Mouse (Mus musculus) embryo, embryonic 10 days (tissue): ENCODE data around the gene Srsf3.
"Not testable (repeated sequence)": the region's sequence is repeated elsewhere in the genome, so short reads cannot be mapped to it uniquely, and the experiment has no call there.

Experiments
- DNase-seq: peaks from one replicate; pipeline ENCODE4 v3.0.0-alpha.2; 2015; ENCODE audit warnings: low spot score

The Srsf3 gene

DNA sequence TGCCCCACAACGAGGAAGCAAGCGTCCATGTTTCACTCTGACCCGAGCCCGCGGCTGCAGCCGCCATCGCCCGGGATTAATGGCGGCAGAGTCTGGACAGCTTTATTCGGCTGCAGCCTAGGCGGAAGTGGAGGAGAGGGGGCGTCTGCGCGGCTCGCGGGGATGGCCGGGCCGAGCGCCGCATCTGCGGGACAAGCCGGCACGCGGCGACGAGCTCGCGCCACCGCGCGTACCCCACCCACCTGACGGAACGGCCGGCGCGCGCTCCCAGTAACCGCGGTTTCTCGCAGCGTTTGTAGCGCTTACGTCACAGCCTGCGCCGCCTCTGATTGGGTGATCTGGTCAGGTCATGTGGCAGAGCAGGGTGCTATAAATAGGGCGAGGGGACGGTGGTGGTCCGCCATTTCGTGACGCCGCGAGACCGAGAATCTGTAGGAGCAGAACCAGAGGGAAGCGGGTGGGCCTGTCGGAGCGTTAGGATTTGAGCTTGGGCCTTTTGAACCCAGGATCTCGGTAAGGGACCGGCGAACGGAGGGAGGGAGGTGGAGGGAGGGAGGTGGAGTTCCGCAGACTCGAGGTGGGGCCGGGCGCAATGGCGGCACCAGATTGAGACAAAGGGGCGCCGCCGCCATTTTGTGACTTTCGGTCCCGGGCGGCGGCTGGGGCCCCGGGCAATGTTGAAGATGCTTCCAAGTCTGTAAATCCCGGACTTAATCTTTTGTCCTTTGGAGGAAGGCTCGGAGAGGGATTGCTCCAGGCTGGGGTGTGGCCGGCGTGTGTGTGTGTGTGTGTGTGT, at the start of gene Srsf3:
Gene Srsf3 (plus strand): TSS at position 355 of the 796 bp plus-strand sequence.
- DNase-seq = peak; percentile 100

DNA sequence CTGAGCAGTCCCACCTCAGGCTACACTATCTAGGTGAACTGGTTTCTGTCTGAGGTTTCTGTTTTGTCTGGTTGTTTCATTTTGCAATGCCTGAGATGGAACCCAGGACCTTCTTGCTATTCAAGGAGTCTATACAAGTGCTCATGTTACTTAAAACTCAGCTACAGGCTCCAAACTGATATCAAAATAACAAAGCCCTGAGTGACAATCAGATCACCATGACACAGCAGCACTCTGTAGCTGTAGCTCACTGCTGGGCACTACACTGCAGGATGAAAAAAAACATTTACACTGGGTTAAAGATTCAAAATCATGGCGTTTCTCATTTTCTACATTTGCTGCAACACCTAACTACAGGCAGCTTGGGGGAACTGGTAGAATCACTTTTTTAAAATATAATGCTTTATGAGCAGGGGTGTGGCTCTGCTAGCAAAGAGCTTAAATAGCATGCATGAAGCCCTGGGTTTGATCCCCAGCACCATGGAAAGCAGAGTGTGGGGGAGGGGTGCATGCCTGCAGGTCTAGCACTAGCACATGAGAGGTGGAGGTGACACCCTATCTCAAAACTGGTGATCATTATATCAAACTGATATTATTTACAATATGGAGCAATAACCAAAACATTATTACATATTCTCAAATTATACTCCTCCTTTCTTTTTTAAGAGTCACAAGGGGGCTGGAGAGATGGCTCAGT, 47.6 kb upstream of the Srsf3 start:
- no peak for DNase-seq

DNA sequence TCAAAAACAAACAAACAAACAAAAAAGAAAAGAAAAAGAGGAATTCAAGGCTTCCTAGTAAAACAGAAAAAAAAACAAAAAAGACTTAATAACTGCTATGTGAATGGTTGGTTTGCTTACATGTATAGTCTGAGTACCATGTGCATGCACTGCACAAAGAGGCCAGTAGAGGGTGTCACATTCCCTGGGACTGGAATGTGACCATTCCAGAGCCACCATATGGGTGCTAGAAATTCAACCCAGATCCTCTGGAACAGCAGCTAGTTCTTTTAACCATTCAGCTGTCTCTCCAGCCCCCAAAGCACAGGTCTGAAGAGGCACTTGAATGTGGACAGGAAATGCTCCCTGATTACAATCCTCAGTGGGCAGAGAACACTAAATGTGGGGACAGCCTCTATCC, 45.6 kb upstream of the Srsf3 start:
- peak; percentile 43 for DNase-seq

DNA sequence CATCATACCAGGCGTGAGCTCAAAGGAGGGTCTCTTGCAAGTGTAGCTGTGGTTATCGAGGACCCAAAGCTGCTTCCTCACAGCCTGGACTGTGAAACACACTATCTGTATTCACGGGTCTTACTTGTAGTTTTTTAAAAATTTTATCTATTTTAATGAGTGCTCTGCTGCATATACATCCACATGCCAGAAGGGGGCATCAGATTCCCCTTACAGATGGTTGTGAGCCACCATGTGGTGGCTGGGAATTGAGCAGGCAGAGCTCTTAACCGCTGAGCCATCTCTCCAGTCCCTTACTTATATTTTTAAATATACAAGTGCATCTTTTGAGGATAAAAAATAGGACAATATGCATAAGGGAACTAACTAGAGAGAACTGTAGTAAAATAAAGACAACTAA, 44.7 kb upstream of the Srsf3 start:
- DNase-seq = peak; percentile 77

DNA sequence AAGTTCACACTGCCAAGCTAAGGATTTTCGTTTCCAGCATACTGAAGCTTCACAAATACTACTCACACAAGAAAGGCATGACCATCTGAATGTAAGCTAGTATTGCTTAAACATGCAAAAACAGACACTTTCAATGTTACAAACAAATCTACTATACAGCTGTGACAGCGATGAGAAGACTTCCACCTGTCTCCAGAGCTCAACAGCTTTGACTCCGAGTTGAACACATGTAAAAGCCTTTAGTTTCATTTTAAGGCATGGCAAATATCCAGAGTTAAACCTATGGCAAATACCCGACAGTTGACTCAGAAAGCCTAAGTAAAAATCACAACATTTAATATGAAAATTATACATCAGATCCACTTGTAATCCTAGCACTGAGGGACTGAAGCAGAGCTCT, 44.1 kb upstream of the Srsf3 start:
- DNase-seq = no peak

DNA sequence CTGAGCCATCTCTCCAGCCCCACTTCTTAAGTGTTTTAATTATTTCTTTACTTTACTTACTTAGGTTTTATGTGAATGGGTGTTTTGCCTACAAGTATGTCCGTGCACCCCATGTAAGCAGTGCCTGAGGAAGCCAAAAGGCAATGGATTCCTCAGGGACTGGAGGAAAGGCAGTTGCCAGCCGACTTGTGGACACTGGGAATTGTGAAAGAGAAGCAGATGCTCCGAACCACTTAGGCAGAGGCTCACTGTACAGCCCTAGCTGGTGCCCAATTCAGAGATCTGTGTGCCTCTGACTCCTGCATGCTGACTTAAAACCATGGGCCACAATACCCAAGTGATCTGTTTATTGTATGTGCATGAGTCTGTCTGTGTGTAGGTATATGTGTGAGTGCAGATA, 43.4 kb upstream of the Srsf3 start:
- no peak for DNase-seq

DNA sequence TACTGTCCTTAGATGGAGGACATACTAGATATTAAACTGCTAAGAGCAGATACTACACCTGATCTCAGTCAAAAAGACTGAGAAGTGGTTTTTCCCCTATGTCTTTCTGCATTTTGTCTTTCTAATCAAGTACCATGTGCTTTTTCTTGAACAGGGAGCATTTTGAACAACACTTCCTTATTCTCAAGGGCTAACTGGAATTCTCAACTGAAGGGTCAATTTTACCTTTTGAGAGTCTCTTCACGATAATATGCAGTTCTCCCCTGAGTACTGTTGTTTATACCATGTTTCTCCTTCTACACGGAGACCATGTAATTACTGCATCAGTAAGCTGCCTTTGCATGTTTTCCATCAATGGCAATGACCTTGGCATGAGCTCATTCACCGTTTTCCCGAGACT, 42.4 kb upstream of the Srsf3 start:
- no peak for DNase-seq

DNA sequence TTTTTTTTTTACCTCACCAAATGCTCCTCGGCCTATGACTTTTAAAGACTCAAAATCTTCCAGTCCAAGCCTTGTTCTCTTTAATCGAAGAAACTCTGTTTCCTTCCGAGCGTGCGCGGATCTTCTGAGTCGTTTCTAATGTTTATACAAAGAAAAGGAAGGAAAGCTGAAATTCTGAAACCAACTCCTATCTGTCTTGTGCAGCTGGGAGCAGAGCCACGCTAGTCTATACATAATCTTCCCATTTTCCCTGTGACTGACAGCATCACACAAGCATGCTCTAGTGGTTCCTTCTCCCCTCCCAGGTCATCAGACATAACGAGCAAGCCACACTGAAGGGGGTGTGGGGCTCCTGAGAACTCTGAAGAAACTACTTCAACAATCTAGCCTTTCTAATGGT, 41.1 kb upstream of the Srsf3 start:
- no peak for DNase-seq

DNA sequence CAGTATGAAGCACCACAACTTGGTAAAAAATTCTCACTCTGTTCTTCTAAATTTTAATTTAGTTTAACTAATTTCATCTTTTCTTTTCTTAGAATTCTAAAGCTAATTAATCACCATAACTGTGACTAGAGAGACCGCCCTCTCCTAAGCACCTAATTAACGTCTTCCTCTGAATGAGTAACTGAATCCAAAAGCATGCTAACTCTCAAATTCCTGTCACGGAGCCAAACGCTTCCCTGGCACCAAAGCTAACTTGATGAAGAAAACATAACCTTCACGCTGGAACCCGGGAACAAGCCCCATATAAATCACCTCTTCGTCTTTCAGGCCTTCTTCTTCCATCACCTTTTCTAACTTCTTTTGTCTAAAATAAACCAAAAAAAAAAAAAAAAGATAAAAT, 40.3 kb upstream of the Srsf3 start:
- no peak for DNase-seq

DNA sequence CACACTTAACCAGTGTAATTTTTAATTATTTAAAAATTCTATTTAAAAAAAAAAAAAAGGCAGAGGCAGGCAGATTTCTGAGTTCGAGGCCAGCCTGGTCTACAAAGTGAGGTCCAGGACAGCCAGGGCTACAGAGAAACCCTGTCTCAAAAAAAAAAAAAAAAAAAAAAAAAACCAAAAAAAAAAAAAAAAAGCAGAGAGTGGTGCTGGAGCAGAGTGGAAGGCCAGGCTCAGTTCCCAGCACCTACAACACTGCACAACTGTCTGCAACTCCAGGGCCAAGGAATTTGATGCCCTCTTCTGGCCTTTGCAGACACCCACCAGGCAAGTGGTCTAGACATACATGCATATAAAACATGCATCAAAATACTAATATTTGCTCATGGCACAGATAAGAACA, 39.4 kb upstream of the Srsf3 start:
- not testable (repeated sequence) for DNase-seq

DNA sequence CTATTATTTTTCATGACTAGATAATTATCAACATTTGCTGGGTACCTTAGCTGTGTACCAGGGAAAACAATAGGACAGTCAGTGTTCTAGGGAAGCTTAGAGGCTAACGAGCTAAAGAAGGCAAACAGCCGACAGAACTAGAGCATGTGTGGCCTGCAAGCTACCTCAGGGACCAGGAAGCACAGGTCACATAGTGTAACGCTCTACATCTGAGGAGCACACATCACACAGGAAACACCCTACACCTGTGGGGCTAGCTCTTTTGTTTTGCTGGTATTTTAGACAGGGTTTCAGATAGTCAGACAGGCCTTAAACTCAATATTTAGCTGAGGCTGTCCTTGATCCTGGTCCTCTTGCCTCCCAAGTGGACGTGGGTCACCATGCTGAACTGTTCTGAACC, 37.8 kb upstream of the Srsf3 start:
- no peak for DNase-seq

DNA sequence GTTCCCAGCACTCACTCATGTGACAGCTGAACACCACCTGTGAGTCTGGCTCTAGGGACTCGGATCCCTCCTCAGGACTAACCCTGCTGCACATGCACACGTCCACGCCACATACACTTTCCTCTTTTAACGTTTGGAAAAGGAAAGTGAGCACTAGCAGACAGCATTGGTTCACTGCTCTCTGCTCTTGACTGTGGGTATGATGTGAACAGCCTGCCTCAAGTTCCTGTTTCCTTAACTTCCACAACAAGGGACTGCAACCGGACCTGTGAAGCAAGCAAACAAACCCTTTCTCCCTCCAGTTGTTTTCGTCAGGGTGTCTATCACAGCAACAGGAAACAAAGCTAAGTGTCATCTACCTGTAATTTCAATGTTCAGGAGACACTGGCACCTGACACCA, 32.0 kb upstream of the Srsf3 start:
- no peak for DNase-seq

DNA sequence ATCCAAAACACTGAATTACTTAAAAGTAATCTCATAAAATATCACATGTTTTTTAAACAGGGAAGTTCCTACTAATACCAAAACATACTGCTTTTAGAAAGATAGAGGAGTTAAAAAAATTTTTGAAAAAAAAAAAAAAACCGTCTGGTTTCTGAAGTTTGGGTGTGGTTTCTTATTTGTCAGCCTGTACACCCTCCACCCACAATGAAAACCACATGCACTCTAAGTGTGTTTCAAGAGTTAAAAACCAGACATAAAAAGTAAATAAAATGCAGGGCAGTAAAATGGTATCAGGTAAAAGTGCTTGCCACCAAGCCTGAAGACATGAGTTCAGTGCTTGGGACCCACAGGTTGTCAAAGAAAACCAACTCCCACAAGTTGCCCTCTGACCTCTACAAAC, 28.7 kb upstream of the Srsf3 start:
- DNase-seq = no peak

DNA sequence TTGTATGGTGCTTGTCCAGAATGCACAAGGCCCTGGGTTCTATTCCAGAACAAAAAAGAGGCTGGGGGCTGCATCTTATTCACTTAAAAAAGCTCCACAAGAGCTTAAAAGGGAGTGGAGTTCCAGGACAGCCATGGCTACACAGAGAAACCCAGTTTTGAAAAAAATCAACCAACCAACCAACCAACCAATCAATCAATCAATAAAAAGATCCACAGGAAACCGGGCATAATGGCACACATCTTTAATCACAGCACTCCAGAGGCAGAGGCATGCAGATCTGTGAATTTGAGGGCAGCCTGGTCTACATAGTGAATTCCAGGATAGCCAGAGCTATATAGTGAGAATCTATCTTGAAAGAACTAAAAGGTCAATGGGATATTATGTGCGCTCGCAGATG, 27.4 kb upstream of the Srsf3 start:
- no peak for DNase-seq

DNA sequence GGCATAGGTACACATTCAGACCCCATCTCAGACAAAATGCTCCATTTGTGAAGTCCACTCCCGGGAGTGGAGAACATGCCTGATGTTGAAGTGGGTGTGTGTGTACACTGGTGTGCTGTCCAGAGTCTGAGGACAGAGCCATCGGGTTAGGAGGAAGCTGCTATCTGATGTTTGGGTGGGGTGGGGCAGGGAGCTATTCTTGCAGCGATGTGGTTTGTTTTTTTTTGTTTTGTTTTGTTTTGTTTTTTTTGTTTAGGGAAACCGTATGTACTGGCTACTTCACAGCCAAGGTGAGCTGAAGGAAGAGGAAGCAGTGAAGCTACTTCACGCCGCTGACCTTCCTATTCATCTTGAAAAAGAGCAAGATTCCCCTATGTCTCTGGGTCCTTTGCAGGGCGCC, 25.6 kb upstream of the Srsf3 start:
- DNase-seq = no peak

DNA sequence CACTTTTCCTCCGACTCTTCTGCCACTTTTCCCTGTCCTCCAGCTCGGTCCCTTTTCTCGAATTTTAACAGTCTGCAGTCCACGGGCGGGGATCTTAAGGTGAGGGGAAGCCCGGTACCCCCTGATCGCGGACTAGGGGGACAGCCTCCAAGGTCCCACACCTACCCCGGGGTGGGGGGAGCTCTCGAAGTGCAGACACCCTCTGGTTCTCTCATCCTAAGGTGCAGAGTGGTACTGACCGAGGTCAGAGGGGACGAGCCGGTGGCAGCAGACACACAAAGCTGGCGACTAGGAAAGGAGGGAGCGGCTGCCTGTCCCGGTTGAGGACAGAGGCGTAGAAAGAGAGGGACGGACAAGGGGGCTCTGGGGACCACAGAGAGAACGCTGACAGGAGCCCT, 25.2 kb upstream of the Srsf3 start:
- DNase-seq = no peak

DNA sequence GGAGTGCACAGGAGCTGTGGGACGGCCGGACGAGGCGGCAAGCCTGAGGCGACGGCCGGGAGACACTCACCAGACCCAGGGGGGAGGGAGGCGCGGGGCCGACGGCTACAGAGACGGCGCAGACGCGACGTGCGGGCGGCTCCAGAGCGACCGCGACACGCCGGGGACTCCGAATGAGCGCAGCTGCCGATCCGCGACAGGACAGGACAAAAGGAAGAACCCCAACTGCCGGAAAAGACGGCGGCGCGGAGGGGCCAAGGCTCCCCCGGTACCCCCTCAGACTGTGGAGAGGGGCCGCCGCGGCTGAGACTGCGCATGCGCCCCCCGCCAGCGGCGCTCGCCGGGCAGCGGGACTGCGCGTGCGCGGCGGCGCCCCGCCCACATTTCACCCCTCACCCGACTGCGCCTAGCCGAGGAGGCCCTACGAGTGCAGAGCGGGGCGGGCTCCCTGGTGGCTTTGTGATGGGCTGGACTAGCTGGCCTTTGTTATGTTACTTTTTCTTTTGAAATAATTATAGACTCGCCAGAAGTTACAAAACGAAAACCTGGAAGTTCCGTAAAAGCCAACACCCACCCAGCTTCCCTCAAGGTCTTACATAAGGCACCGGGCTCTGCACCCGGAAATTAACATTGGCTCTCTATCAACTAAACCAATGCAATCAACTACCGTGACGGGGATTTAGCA, 24.6 kb upstream of the Srsf3 start, which contains the start of gene Stk38:
Gene Stk38 (minus strand): TSS at position 355 of the 685 bp plus-strand sequence.
- DNase-seq = peak; percentile 89

DNA sequence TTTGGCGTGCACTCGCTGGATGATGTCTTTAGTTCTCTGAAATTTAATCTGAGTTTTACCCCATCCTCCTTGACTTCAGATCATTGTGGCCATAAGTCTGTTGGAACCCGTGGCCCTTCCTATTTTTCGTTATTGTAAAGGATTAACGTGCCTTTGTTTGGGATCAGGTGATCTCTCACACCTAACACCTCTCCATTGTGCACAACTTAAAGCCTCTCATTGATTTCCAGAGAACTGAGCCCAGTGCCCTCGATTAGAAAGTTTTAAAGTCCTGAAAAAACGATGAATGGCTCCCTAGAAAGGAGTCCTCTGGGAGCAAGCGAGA, 24.1 kb upstream of the Srsf3 start:
- no peak for DNase-seq

DNA sequence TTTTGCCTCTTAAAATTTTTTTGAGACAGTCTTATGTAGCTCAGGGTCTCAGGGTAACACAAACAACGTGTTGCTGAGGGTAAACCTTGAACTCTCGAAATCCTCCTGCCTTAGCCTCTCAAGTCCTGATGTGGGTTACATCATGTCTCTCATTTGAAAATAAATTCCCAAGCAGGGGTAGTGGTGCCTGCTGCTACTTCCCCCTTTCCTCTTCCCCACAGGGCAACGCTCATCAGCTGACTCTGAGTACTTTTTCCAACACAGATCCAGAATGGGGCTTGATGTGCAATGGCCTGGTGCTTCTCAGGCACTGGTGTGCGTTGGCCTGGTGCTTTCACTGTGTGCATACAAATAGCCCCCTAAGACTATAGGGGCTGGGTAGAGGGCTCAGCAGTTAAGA, 23.2 kb upstream of the Srsf3 start:
- no peak for DNase-seq

DNA sequence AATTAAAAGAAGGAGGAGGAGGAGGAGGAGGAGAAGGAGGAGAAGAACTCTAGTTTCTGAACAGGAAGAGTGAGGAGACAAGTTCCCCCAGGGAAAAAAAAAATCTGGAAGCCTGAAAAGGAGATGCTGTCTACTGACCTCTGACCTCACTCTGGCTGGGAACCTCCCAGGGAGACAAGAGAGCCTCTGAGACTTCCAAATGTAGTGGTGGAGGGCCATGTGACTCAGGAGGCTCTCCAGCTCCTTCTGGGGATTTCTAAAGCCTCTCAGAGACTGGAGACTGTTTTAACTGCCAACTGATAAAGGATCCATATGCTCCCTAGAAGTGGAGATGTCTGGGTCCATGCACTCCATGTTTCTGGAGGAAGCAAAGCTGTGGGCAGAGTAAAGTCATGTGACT, 18.2 kb upstream of the Srsf3 start:
- peak; percentile 61 for DNase-seq

DNA sequence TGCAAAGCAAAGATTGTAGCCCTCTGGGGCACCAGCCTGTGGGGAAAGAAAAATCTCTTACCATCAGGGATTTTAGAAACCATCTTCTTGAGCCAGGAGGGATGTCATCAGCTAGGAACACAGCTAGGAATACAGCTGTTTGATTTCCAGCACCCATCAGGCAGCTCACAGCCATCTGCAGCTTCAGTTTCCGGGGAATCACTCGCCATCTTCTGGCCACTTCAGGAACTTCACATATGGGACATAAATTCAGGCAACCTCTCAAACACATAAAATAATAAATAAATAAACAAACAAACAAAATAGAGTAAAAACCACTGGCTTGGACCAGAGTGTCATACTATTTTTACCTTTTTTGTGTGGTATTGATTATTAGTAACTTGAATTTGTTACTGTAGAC, 16.8 kb upstream of the Srsf3 start:
- DNase-seq = peak; percentile 58

DNA sequence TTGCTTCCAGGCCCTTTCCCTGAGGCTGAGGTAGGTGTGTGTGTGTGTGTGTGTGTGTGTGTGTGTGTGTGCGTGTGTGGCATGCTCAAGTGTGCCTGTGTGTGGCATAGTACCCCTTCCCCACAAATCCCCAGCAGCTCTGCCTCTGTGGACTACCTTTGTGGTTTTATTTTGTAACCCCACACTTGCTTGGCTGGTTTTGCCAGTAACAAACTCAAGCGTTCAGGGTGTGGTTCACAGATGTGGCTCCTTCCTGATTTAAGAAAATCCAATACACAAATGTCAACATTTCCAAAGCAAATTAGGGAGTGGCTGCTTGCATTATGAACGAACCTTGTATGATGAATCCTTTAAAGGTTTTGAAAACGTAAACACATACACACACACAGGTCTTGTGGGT, 15.7 kb upstream of the Srsf3 start:
- DNase-seq = no peak

DNA sequence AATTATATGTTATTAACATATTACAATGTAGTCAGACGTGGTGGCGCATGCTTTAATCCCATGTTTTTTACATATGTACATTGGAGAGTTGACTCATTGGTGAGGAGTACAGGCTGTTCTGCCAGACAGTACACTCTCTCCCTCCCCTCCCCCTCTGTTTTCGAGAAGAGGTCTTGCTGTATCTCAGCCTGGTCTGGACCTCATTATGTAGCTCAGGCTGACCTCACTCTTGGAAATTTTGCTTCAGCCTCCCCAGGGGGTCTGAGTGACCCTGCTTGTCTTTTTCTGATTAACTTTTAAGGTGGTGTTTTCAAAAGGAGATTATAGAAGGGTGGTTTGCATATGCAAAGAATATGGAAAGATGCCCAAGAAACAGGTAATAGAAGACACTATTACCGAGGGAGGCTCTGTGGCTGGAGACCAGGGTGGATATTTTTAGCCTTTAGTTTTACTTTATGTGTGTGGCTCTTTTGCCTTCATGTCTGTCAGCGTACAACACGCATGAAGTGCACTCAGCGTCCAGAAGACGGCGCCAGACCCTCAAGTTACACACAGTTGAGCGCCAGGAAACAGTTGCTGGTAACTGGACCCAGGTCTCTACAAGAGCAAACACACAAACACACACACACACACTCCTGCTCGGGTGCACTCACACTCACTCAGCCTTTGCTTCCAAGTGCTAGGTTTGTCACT, 14.0 kb upstream of the Srsf3 start:
- peak; percentile 74 for DNase-seq
